Mouse (Mus musculus): ENCODE data around the gene Lrfn2. TPM values are rescaled to one million over a fixed set of nuclear protein-coding genes. Genes with fewer than 3 reads are reported as not detected.
A peak's percentile ranks its signal among the peaks of the same experiment; 100 is the strongest.

The Lrfn2 gene
- total RNA-seq (2021) = 10 to 100 TPM; 36.6 to 42.2 TPM

GRCm38 (mm10) chr17:48931621-48932405, at the start of gene Lrfn2:
Lrfn2 (plus strand) TSS chr17:48932379.
- DNase-seq = peak; percentile 88 to 89

GRCm38 (mm10) chr17:48887472-48888385, 44.5 kb upstream of the Lrfn2 start:
- DNase-seq = peak; percentile 70 to 73

DNA sequence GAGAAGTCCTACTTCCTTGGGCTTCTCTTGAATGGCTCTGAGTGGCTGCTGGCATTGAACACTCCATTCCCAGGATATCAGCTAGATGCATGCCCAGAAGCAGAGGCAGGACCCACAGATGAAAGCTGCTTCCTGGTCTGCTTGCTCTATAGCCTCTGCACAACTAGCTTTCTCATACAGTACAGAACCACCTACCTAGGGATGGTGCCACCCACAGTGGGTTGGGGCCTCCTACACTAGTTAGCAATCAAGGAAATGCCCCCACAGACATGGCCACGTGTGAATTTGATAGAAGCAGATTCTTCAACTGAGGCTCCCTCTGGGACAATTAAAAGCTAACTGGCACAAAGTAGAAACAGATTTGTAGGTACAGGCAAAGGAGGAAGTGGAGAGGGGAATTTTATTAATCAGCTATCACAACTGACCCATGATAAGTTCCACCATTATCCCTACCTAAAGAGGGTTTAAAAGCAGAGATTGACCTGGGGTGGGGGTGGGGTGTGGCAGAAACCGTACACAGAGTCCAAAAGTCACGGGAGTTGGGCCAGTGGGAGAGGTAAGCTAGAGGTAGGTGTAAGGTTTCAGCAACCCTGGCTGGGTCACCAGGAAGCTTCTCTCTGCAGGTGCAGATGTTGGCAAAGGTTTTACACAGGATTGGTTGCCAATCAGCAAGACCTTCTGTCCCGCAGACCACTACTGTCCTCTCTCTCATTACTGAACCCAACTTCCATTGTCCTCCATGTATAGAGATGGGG, 26.7 kb upstream of the Lrfn2 start:
- DNase-seq = no peak

GRCm38 (mm10) chr17:48913437-48913836, 18.7 kb upstream of the Lrfn2 start:
- DNase-seq = no peak

DNA sequence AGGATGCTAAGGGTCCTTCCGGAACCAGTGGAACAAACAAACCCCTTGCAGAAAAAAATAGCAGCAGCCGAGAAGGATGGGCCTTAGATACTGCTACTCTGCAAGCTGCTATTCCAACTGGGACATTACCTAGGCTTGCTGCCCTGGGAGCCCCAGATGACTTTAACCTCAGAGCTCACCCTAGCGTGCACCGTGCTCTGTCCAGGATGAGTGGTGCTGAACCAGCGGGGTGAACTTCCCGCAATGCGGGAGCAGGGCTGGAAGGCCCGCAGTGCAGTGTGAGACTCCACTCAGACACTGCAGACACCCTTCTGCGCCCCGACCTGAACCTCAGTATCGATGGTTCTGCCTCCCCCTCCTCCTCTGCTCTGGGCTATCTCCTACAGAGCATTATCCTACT, 14.8 kb upstream of the Lrfn2 start:
- no peak for DNase-seq

DNA sequence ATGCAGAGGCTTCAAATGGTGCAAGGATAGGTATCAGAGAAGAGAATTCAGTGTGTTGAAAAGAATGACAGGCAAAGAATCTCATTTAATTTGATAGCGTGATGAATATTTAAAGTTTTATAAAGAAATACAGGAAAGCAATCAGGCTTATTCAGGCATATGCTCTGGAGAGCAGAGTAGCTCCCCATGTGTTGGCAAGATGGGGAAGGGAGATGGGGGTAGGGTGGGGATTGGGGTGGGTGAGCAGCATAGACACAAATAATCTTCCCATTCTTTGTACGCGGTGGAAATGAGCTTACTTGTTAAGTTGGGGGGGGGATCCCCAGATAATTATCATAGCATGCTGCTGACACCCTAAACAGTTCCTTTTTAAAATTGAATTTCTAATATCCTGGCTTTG, 13.7 kb upstream of the Lrfn2 start:
- DNase-seq = no peak

DNA sequence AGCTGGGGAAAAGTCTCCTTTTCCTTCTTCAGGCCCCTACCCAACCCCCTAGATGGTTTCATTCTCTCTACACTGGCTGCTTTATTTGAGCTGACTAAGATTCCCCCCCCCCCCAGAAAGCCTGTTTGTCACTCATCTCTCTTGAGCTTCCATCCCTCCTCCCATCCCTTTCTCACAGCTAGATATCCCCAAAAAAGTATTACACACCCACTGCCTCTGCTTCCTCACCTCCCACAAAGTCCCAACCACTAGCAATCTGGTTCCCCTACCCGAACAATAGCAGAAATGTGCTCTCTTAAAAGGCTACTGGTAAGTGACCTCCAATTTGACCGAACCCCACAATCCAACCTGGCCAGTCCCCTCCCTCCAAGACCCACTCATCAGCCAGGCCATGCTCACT, 9.3 kb upstream of the Lrfn2 start:
- DNase-seq = no peak

DNA sequence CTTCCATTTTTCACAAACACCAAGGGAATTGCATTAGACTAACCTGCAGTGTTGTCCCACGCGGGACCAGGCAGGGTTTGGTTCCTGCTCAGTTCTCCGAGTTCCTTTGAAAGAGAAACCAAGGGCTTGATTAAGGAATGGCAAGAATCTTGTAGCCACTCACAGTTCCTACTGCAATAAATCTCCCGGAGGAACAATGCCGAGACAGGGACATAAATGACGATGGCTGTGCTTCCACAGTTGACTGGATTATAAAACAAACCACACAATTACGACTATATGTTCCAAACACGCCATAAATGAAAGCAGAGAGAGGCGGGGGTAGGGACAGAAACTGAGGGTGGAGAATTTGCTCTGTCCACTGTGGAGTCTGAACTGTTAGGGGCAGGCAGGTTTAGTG, 6.8 kb upstream of the Lrfn2 start:
- no peak for DNase-seq

GRCm38 (mm10) chr17:48930994-48931393, 1.2 kb upstream of the Lrfn2 start:
- no peak for DNase-seq

DNA sequence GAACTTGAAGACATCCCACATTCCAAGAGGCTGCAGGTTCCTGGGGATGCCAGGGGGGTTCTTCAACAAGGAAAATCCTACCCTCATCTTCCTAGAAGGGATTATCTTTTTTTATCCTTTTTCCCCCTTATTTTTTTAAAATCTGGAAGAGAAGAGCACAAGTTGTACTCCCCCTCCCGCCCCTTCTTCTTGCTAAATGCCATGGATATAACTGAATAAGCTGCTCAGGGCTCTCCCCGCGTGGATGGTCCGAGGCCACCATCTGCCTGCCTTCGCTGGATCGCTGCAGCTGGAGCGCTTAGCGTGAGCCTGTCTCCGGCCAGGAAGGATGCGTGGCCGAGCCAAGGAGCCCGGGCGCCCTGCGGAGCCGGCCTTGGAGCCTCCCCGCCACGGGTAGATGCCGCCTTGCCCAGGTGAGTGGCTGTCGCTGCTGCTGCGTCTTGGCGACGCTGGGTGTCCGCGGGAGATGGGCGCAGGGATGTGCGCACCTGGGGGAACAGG, 277 bp downstream of the Lrfn2 start:
- DNase-seq = peak in 1 of 2 experiments; percentile 45

- no peak for DNase-seq
These were observed 737 bp downstream of the Lrfn2 start for GRCm38 (mm10) chr17:48932916-48933315.

DNA sequence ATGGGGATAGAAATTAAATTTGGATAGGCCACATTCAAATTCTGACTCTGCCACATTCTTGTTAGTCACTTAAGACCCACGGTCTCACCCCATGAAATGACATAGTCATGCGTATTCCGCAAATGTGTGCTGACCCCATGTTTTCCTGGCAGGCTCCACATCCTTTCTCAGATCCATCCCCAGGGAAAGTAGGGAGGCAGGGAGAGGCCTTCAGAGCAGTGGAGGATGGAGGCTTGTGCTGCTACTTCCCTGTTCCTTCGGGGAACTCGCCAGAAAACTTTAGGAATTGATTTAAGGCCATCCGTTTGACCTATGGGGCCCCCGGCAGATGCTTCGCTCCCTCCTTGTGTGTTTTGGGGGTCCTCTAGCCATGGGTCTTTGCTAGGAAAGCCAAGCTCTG, 3.0 kb downstream of the Lrfn2 start:
- DNase-seq = no peak

DNA sequence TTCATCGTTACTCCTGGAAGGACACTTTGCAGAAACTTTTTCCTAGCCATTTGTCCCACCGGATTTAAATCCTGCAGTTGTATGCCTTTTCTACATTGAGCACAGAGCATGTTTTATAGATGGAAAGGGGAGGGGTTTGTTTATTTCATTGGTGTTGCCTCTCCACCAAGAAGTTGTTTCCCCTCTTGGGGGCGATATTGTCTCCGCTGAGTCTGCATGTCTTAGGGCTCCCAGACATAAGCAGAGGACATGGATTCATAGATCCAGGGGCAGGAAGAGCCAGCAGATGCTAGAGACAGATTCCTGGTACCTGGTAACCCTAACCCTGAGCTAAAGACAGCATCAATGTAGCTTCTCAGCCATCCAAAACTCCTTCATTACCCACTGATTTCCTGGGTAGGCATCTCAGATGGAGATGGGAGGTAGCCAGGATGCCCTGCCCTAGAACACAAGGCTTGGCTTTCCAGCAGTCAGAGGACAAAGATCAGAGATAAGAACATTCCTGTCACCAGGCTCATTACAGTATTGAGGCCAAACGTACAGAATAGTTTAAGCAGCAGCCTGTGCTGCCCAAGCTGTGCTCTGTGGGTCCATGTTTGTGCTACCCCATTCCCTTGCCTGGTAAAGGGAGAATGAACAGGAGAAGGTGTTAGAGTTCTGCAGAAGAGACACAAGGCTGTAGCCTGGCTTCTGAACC, 4.4 kb downstream of the Lrfn2 start:
- no peak for DNase-seq

- DNase-seq = no peak
These were observed 6.6 kb downstream of the Lrfn2 start for GRCm38 (mm10) chr17:48938711-48939220.

DNA sequence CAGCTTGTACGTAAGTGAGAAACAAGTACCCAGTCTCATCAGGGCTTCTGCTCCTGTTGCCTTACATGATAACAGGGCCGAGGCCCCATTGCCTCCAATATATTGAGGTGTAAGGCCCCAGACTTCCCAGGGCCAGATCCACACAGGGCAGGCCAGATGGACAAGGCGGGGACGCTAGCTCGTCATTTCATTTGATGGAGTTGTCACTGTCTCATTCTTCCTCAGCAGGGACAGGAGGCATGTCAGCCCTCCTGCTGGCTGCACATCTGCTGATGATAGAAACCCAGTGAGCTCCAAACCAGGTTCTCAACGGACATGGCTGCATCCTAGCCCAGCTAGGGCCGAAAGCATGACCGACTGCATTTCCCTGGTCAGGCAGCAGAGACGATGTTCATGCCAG, 14.1 kb downstream of the Lrfn2 start:
- no peak for DNase-seq

GRCm38 (mm10) chr17:48946765-48947164, 14.6 kb downstream of the Lrfn2 start:
- no peak for DNase-seq

GRCm38 (mm10) chr17:48951250-48951649, 19.1 kb downstream of the Lrfn2 start:
- DNase-seq = no peak

- no peak for DNase-seq
These were observed 24.0 kb downstream of the Lrfn2 start for GRCm38 (mm10) chr17:48956033-48956631.

GRCm38 (mm10) chr17:48960161-48960698, 28.1 kb downstream of the Lrfn2 start:
- no peak for DNase-seq

DNA sequence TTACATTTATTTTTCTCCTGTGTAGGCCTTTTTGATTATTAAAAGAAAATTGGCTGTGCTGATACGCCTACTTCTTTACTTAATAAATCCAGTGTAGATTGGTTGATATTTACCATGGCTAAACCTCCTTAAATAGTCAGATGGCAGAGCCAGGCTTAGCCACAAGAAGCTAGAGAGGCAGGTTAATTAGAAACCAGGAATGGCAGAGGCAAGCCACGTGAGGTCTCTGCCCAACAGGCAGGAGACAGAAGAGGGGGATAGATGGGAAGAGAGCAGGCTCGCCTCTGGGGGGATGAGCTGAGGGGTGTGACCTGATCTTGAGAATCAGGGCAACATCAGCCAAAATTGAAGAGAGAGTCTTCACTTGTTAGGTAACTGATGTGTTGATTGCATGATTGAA, 30.5 kb downstream of the Lrfn2 start:
- DNase-seq = no peak

DNA sequence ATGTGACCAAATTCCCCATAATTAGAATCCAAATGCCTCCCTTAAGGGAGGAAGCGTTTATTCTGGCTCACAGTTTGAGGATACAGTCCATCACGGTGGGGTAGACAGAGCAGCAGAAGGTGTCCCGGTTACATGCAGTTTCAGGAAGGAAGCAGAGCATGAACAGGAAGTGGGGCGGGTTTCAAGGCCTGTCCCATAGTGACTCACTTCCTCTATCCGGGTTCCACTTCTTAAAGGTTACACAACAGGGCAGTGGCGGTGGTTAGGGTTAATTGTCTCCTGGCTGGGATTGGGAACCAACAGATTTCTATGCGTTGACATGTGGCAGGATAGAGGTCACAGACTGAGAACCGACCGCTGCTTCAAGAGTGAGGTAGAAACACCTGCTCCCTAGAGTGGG, 31.6 kb downstream of the Lrfn2 start:
- no peak for DNase-seq

Measured in layer of hippocampus, postnatal 36 days (tissue).